15 mouse cellular contexts compared by ENCODE assay signal in the genomic region with DNA sequence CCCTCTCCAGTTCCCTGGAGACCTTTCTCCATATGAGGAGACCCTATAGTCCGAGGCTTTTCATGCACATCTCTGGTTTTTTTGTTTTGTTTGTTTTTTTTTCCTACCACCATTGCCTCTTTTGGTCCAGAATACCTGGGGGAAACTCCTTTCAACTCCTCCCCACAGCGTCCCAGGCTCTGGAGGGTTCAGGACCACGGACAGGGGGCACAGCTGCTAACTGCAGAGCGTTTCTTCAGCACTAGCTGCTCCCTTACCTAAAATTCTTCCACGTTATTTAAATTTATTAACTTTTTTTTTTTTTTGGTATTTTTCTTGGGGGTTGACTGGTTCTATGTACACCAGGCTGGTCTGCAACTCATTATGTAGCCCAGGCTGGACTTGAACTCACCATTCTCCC. TPM values are rescaled to one million over a fixed set of nuclear protein-coding genes. Genes with fewer than 3 reads are reported as not detected.
DNase-seq lines count a peak whose midpoint lies in the region; ATAC-seq and TF ChIP-seq lines count a peak whose summit lies in the region.
"Had no signal": no experiment of that assay in that cellular context is flagged by ENCODE, and none has a peak within 500 bp of the region (broad histone marks: within the 10 kb centered on the region; RNA-seq: fewer than 3 reads in every experiment).

No protein-coding gene starts in this region.

- no peak overlapping the region for H3K4me2 ChIP-seq in liver, postnatal 0 days (ENCODE audit: low read depth, low read length)
- no peak overlapping the region for H3K4me2 ChIP-seq in liver, embryonic 12.5 days
- H3K4me2 ChIP-seq in limb, embryonic 14.5 days (replicated peaks; ENCODE audit: low read depth, low read length, severe bottlenecking) = no peak overlapping the region
- H3K4me2 ChIP-seq: limb, embryonic 12.5 days; neural tube, embryonic 12.5 days had no signal

- H3K36me3 ChIP-seq in liver, postnatal 0 days (replicated peaks; ENCODE audit: insufficient read depth, low read length) = no peaks in the 10 kb centered on the region
- H3K36me3 ChIP-seq in liver, embryonic 12.5 days = no peaks in the 10 kb centered on the region
- no peaks in the 10 kb centered on the region for H3K36me3 ChIP-seq in limb, embryonic 14.5 days (ENCODE audit: control insufficient read depth, insufficient read depth, low read length)
- H3K36me3 ChIP-seq: limb, embryonic 12.5 days; neural tube, embryonic 12.5 days had no signal

- peak; percentile 33 to 55 for DNase-seq in adrenal gland, adult (ENCODE audit: inconsistent age in 2 of 2, low spot score in 1 of 2)
- DNase-seq in adrenal gland, postnatal 4 days (ENCODE audit: low spot score in 2 of 2) = no peak
- DNase-seq in liver, postnatal 0 days = peak; percentile 28
- peak; percentile 21 for DNase-seq in adipocyte (ENCODE audit: low spot score)
- peak; percentile 54 for DNase-seq in limb, embryonic 14.5 days (ENCODE audit: low spot score)
- no peak for DNase-seq in gastrocnemius, postnatal 36 days
- DNase-seq in spleen, adult 18-20 months = no peak
- DNase-seq: cerebellum, adult 18-20 months had no signal

- H3K27ac ChIP-seq in liver, postnatal 0 days (ENCODE audit: low read depth) = no peak overlapping the region
- H3K27ac ChIP-seq in liver, embryonic 12.5 days = no peak overlapping the region
- no peak overlapping the region for H3K27ac ChIP-seq in limb, embryonic 14.5 days (replicated peaks; ENCODE audit: low read depth, low read length)
- H3K27ac ChIP-seq: limb, embryonic 12.5 days; macrophage; neural tube, embryonic 12.5 days had no signal

- TF ChIP-seq CTCF in liver, postnatal 0 days (IDR thresholded peaks at IDR 0.05; ENCODE audit: low read depth) = no peak

- no peaks in the 10 kb centered on the region for H3K4me1 ChIP-seq in liver, postnatal 0 days (ENCODE audit: insufficient read depth)
- no peaks in the 10 kb centered on the region for H3K4me1 ChIP-seq in liver, embryonic 12.5 days
- H3K4me1 ChIP-seq in limb, embryonic 14.5 days (ENCODE audit: control insufficient read depth, insufficient read depth, low read length) = no peaks in the 10 kb centered on the region
- H3K4me1 ChIP-seq: limb, embryonic 12.5 days; neural tube, embryonic 12.5 days had no signal

- no peak overlapping the region for H3K9ac ChIP-seq in liver, postnatal 0 days (replicated peaks)
- no peak overlapping the region for H3K9ac ChIP-seq in liver, embryonic 12.5 days
- no peak overlapping the region for H3K9ac ChIP-seq in limb, embryonic 14.5 days (ENCODE audit: low read depth, low read length, severe bottlenecking)
- H3K9ac ChIP-seq: limb, embryonic 12.5 days; neural tube, embryonic 12.5 days had no signal

- no peaks in the 10 kb centered on the region for H3K9me3 ChIP-seq in liver, postnatal 0 days (ENCODE audit: low read length)
- no peaks in the 10 kb centered on the region for H3K9me3 ChIP-seq in liver, embryonic 12.5 days (replicated peaks)
- H3K9me3 ChIP-seq in limb, embryonic 14.5 days (ENCODE audit: control insufficient read depth, low read length) = peaks cover 8% of the 10 kb centered on the region; the same call in 1 of the 2 replicates

- 5% methylated on average over 5 of the region's 5 CpGs for WGBS in liver, postnatal 0 days (ENCODE audit: insufficient replicate concordance)
- whole genome bisulfite sequencing in liver, embryonic 12.5 days (ENCODE audit: insufficient replicate concordance) = 4% methylated on average over 5 of the region's 5 CpGs
- 5% methylated on average over 5 of the region's 5 CpGs for WGBS in limb, embryonic 14.5 days

- ATAC-seq in liver, postnatal 0 days = no peak
- no peak for ATAC-seq in liver, embryonic 12.5 days
- no peak for ATAC-seq in limb, embryonic 14.5 days (ENCODE audit: low FRiP score, low read depth)

- no peaks in the 10 kb centered on the region for H3K27me3 ChIP-seq in liver, postnatal 0 days (ENCODE audit: insufficient read depth, low read length)
- no peaks in the 10 kb centered on the region for H3K27me3 ChIP-seq in liver, embryonic 12.5 days (replicated peaks)
- H3K27me3 ChIP-seq in limb, embryonic 14.5 days (ENCODE audit: control insufficient read depth, insufficient read depth, low read length) = no peaks in the 10 kb centered on the region
- H3K27me3 ChIP-seq: limb, embryonic 12.5 days; neural tube, embryonic 12.5 days had no signal

- TF ChIP-seq POLR2A in limb, embryonic 14.5 days (IDR thresholded peaks at IDR 0.05; ENCODE audit: borderline replicate concordance, extremely low read depth, insufficient read depth, insufficient read length) = no peak

- intact Hi-C loops in gastrocnemius, postnatal 36 days (cut with DNase I) = no loop called here

- no peak overlapping the region for H3K4me3 ChIP-seq in liver, postnatal 0 days (ENCODE audit: low read depth, low read length)
- no peak overlapping the region for H3K4me3 ChIP-seq in liver, embryonic 12.5 days
- no peak overlapping the region for H3K4me3 ChIP-seq in limb, embryonic 14.5 days (replicated peaks; ENCODE audit: low read length)
- H3K4me3 ChIP-seq: erythroblast, embryonic 14.5 days; limb, embryonic 12.5 days; neural tube, embryonic 12.5 days had no signal

- no peak for TF ChIP-seq EP300 in liver, postnatal 0 days (IDR thresholded peaks at IDR 0.05; ENCODE audit: low read depth)

RNA-seq across cellular contexts. Expression of a gene that starts 4.7 kb away (rescaled TPM):
- total RNA-seq in adrenal gland, postnatal 4 days (2021) = not detected
- polyA plus RNA-seq in liver, postnatal 0 days (2015; fragmentation: Nextera tagmentation; extraction: Ambion mirVana) = not detected in 2 replicates
- not detected in 2 replicates for polyA plus RNA-seq in liver, embryonic 12.5 days (2016; fragmentation: Nextera tagmentation; extraction: Ambion mirVana)
- polyA plus RNA-seq in limb, embryonic 14.5 days (2012; rRNA removed) = not detected in 2 replicates
- not detected in 2 replicates for polyA plus RNA-seq in limb, embryonic 14.5 days (2014; fragmentation: Nextera tagmentation; extraction: Ambion mirVana)
- total RNA-seq in gastrocnemius, postnatal 36 days (2021) = not detected
- total RNA-seq: gastrocnemius, adult 8-10 months had no signal
- polyA plus RNA-seq: erythroblast, embryonic 14.5 days; heart, postnatal 0 days; limb, embryonic 12.5 days; macrophage; neural tube, embryonic 12.5 days had no signal

RNA-seq across cellular contexts. Expression of a gene that starts 17.1 kb away (rescaled TPM):
- total RNA-seq in adrenal gland, postnatal 4 days (2021) = not detected
- not detected in 2 replicates for polyA plus RNA-seq in liver, postnatal 0 days (2015; fragmentation: Nextera tagmentation; extraction: Ambion mirVana)
- polyA plus RNA-seq in liver, embryonic 12.5 days (2016; fragmentation: Nextera tagmentation; extraction: Ambion mirVana) = not detected in 2 replicates
- polyA plus RNA-seq in limb, embryonic 14.5 days (2012; rRNA removed) = not detected in 2 replicates
- not detected in 2 replicates for polyA plus RNA-seq in limb, embryonic 14.5 days (2014; fragmentation: Nextera tagmentation; extraction: Ambion mirVana)
- total RNA-seq in gastrocnemius, postnatal 36 days (2021) = not detected
- total RNA-seq: gastrocnemius, adult 8-10 months had no signal
- polyA plus RNA-seq: erythroblast, embryonic 14.5 days; heart, postnatal 0 days; limb, embryonic 12.5 days; macrophage; neural tube, embryonic 12.5 days had no signal

RNA-seq across cellular contexts. Expression of a gene that starts 35.1 kb away (rescaled TPM):
- 100 to 1,000 TPM in 1 of 2 experiments, not detected in 1; 117 TPM for total RNA-seq in adrenal gland, postnatal 4 days (2021)
- polyA plus RNA-seq in liver, postnatal 0 days (2015; fragmentation: Nextera tagmentation; extraction: Ambion mirVana) = 1.3 and 7.7 TPM in 2 replicates
- polyA plus RNA-seq in liver, embryonic 12.5 days (2016; fragmentation: Nextera tagmentation; extraction: Ambion mirVana) = not detected in 2 replicates
- 0.14 and 0.85 TPM in 2 replicates for polyA plus RNA-seq in limb, embryonic 14.5 days (2012; rRNA removed)
- polyA plus RNA-seq in limb, embryonic 14.5 days (2014; fragmentation: Nextera tagmentation; extraction: Ambion mirVana) = not detected in 2 replicates
- not detected for total RNA-seq in gastrocnemius, postnatal 36 days (2021)
- total RNA-seq: gastrocnemius, adult 8-10 months had no signal
- polyA plus RNA-seq: erythroblast, embryonic 14.5 days; heart, postnatal 0 days; limb, embryonic 12.5 days; macrophage; neural tube, embryonic 12.5 days had no signal

RNA-seq across cellular contexts. Expression of a gene that starts 41.5 kb away (rescaled TPM):
- not detected for total RNA-seq in adrenal gland, postnatal 4 days (2021)
- polyA plus RNA-seq in liver, postnatal 0 days (2015; fragmentation: Nextera tagmentation; extraction: Ambion mirVana) = not detected in 2 replicates
- polyA plus RNA-seq in liver, embryonic 12.5 days (2016; fragmentation: Nextera tagmentation; extraction: Ambion mirVana) = not detected in 2 replicates
- polyA plus RNA-seq in limb, embryonic 14.5 days (2012; rRNA removed) = not detected in 2 replicates
- not detected in 2 replicates for polyA plus RNA-seq in limb, embryonic 14.5 days (2014; fragmentation: Nextera tagmentation; extraction: Ambion mirVana)
- not detected for total RNA-seq in gastrocnemius, postnatal 36 days (2021)
- total RNA-seq: gastrocnemius, adult 8-10 months had no signal
- polyA plus RNA-seq: heart, postnatal 0 days; limb, embryonic 12.5 days; macrophage; neural tube, embryonic 12.5 days had no signal

RNA-seq across cellular contexts. Expression of a gene that starts 53.8 kb away (rescaled TPM):
- total RNA-seq in adrenal gland, postnatal 4 days (2021) = 10 to 100 TPM; 19.1 to 19.6 TPM
- polyA plus RNA-seq in liver, postnatal 0 days (2015; fragmentation: Nextera tagmentation; extraction: Ambion mirVana) = 0.12 and 0.26 TPM in 2 replicates
- polyA plus RNA-seq in liver, embryonic 12.5 days (2016; fragmentation: Nextera tagmentation; extraction: Ambion mirVana) = 1.3 and 1.5 TPM in 2 replicates
- 18.7 and 31.8 TPM in 2 replicates for polyA plus RNA-seq in limb, embryonic 14.5 days (2012; rRNA removed)
- polyA plus RNA-seq in limb, embryonic 14.5 days (2014; fragmentation: Nextera tagmentation; extraction: Ambion mirVana) = 5.9 and 7.6 TPM in 2 replicates
- under 1 TPM; 0.20 to 0.30 TPM for total RNA-seq in gastrocnemius, postnatal 36 days (2021)

Comparison
In these comparisons a context has a peak if more than half of its experiments do, and no peak if none do; other contexts are left out.
1. DNase-seq: peak in adrenal gland, adult (2 of 2), liver, postnatal 0 days (single experiment), adipocyte (single experiment) and limb, embryonic 14.5 days (single experiment); none in adrenal gland, postnatal 4 days (0 of 2), gastrocnemius, postnatal 36 days (0 of 2) and spleen, adult 18-20 months (0 of 2).